Mouse (Mus musculus) heart, adult 11 months (tissue): Measurements from ENCODE around the gene Ensa.
"Not testable (repeated sequence)": the region's sequence is repeated elsewhere in the genome, so short reads cannot be mapped to it uniquely, and the experiment has no call there.

Source experiments
- DNase-seq: peaks from one replicate; pipeline ENCODE4 v3.0.0; 2022

Ensa gene

GRCm38 (mm10) chr3:95663969-95664608, 39.3 kb downstream of the Ensa start:
- no peak for DNase-seq

- DNase-seq, result peak; percentile 91
Observed at GRCm38 (mm10) chr3:95664940-95665352, 40.2 kb downstream of the Ensa start.

GRCm38 (mm10) chr3:95666124-95666844, 41.5 kb downstream of the Ensa start:
- DNase-seq, result peak; percentile 98

GRCm38 (mm10) chr3:95667521-95667920, 42.7 kb downstream of the Ensa start:
- DNase-seq, result no peak

GRCm38 (mm10) chr3:95668026-95668425, 43.2 kb downstream of the Ensa start:
- DNase-seq, result peak; percentile 98

GRCm38 (mm10) chr3:95668589-95669308, 44.0 kb downstream of the Ensa start:
- DNase-seq, result peak; percentile 96

- peak; percentile 90 for DNase-seq
Observed at GRCm38 (mm10) chr3:95669309-95669665, 44.5 kb downstream of the Ensa start.

- DNase-seq, result not testable (repeated sequence)
Observed at GRCm38 (mm10) chr3:95670419-95670818, 45.6 kb downstream of the Ensa start.

GRCm38 (mm10) chr3:95671201-95671600, 46.4 kb downstream of the Ensa start:
- DNase-seq, result peak; percentile 91

- peak; percentile 96 for DNase-seq
Observed at GRCm38 (mm10) chr3:95672461-95672860, 47.7 kb downstream of the Ensa start.

GRCm38 (mm10) chr3:95672861-95673706, 48.3 kb downstream of the Ensa start:
- peak; percentile 98 for DNase-seq

- peak; percentile 97 for DNase-seq
Observed at GRCm38 (mm10) chr3:95673707-95674211, 49.0 kb downstream of the Ensa start.

- peak; percentile 99 for DNase-seq
Observed at GRCm38 (mm10) chr3:95674236-95674635, 49.4 kb downstream of the Ensa start.

- DNase-seq, result peak; percentile 98
Observed at GRCm38 (mm10) chr3:95674812-95675211, 50.0 kb downstream of the Ensa start.

GRCm38 (mm10) chr3:95675301-95676092, 50.7 kb downstream of the Ensa start:
- peak; percentile 100 for DNase-seq

GRCm38 (mm10) chr3:95676745-95677419, 52.1 kb downstream of the Ensa start:
- peak; percentile 98 for DNase-seq

GRCm38 (mm10) chr3:95677420-95678090, 52.8 kb downstream of the Ensa start:
- DNase-seq, result peak; percentile 96

- peak; percentile 94 for DNase-seq
Observed at GRCm38 (mm10) chr3:95679551-95679950, 54.8 kb downstream of the Ensa start.

- DNase-seq, result peak; percentile 92
Observed at GRCm38 (mm10) chr3:95680673-95681072, 55.9 kb downstream of the Ensa start.

GRCm38 (mm10) chr3:95681365-95681764, 56.6 kb downstream of the Ensa start:
- DNase-seq, result no peak
